Comparison of ENCODE assay signal across 21 mouse cellular contexts in genomic region chrX:83746301-83747008, GRCm38 (mm10).
DNase-seq lines count a peak whose midpoint lies in the region; ATAC-seq lines count a peak whose summit lies in the region.
"Had no signal": no experiment of that assay in that cellular context is flagged by ENCODE, and none has a peak within 500 bp of the region (broad histone marks: within the 10 kb centered on the region; RNA-seq: fewer than 3 reads in every experiment).

No protein-coding gene starts in this region.

- no peak for DNase-seq in forebrain, embryonic 11.5 days (ENCODE audit: low spot score)
- DNase-seq in forebrain, embryonic 10.5 days (ENCODE audit: extremely low spot score, low spot score) = no peak
- peak; percentile 0 for DNase-seq in left cerebral cortex, postnatal 4 days
- no peak for DNase-seq in left cerebral cortex, adult 8-10 months (ENCODE audit: low spot score in 2 of 2)
- DNase-seq in Muller cell, postnatal 12 days (ENCODE audit: inconsistent ontology term) = peak; percentile 56
- no peak for DNase-seq in kidney, adult 11 months
- DNase-seq in kidney, adult 9 months = no peak
- DNase-seq: adrenal gland, adult 8-10 months; cerebellum, adult 11 months; cerebellum, postnatal 36 days; gastrocnemius, adult 2 months; kidney, postnatal 14 days; liver, embryonic 13.5 days; spleen, adult 18-20 months; thymus, adult 2 months had no signal

- no peak overlapping the region for H3K27ac ChIP-seq in forebrain, embryonic 11.5 days (ENCODE audit: low read depth, low read length)
- no peak overlapping the region for H3K27ac ChIP-seq in forebrain, embryonic 10.5 days
- H3K27ac ChIP-seq in forebrain, embryonic 15.5 days (replicated peaks) = no peak overlapping the region
- H3K27ac ChIP-seq: embryonic facial prominence, embryonic 13.5 days; gastrocnemius, adult 2 months; intestine, embryonic 15.5 days; liver, embryonic 13.5 days; neural tube, embryonic 12.5 days; stomach, embryonic 15.5 days had no signal

- no peaks in the 10 kb centered on the region for H3K27me3 ChIP-seq in forebrain, embryonic 11.5 days (ENCODE audit: control insufficient read depth, insufficient read depth, low read length)
- H3K27me3 ChIP-seq in forebrain, embryonic 10.5 days (ENCODE audit: poor library complexity, severe bottlenecking) = no peaks in the 10 kb centered on the region
- no peaks in the 10 kb centered on the region for H3K27me3 ChIP-seq in forebrain, embryonic 15.5 days
- H3K27me3 ChIP-seq: embryonic facial prominence, embryonic 13.5 days; heart, embryonic 12.5 days; intestine, embryonic 15.5 days; liver, embryonic 13.5 days; neural tube, embryonic 12.5 days; stomach, embryonic 15.5 days had no signal

- H3K4me1 ChIP-seq in forebrain, embryonic 11.5 days (replicated peaks; ENCODE audit: control insufficient read depth, insufficient read depth, low read length) = no peaks in the 10 kb centered on the region
- no peaks in the 10 kb centered on the region; the same call in 1 of the 2 replicates for H3K4me1 ChIP-seq in forebrain, embryonic 10.5 days
- no peaks in the 10 kb centered on the region for H3K4me1 ChIP-seq in forebrain, embryonic 15.5 days
- H3K4me1 ChIP-seq: embryonic facial prominence, embryonic 13.5 days; heart, embryonic 12.5 days; intestine, embryonic 15.5 days; liver, embryonic 13.5 days; neural tube, embryonic 12.5 days; stomach, embryonic 15.5 days had no signal

- ATAC-seq in forebrain, embryonic 11.5 days (replicated peaks; ENCODE audit: low FRiP score) = 0 out of 2 replicates have a peak, but pooled peaks have one; percentile 60
- ATAC-seq in forebrain, embryonic 15.5 days (replicated peaks) = peak; percentile 90
- ATAC-seq: intestine, embryonic 15.5 days had no signal

- no peak overlapping the region for H3K4me2 ChIP-seq in forebrain, embryonic 11.5 days (ENCODE audit: low read depth, low read length, severe bottlenecking)
- H3K4me2 ChIP-seq in forebrain, embryonic 15.5 days (replicated peaks) = no peak overlapping the region
- H3K4me2 ChIP-seq: embryonic facial prominence, embryonic 13.5 days; heart, embryonic 12.5 days; intestine, embryonic 15.5 days; liver, embryonic 13.5 days; neural tube, embryonic 12.5 days; stomach, embryonic 15.5 days had no signal

- H3K9ac ChIP-seq in forebrain, embryonic 11.5 days (ENCODE audit: low read length) = no peak overlapping the region
- no peak overlapping the region for H3K9ac ChIP-seq in forebrain, embryonic 15.5 days (replicated peaks)
- H3K9ac ChIP-seq: embryonic facial prominence, embryonic 13.5 days; heart, embryonic 12.5 days; intestine, embryonic 15.5 days; liver, embryonic 13.5 days; neural tube, embryonic 12.5 days; stomach, embryonic 15.5 days had no signal

- no peaks in the 10 kb centered on the region for H3K36me3 ChIP-seq in forebrain, embryonic 11.5 days (ENCODE audit: control insufficient read depth, insufficient read depth, low read length)
- no peaks in the 10 kb centered on the region for H3K36me3 ChIP-seq in forebrain, embryonic 10.5 days (replicated peaks)
- H3K36me3 ChIP-seq in forebrain, embryonic 15.5 days = no peaks in the 10 kb centered on the region
- H3K36me3 ChIP-seq: embryonic facial prominence, embryonic 13.5 days; heart, embryonic 12.5 days; intestine, embryonic 15.5 days; liver, embryonic 13.5 days; neural tube, embryonic 12.5 days; stomach, embryonic 15.5 days had no signal

- intact Hi-C loops in left cerebral cortex, postnatal 4 days (cut with DNase I) = loop anchor here (10.0 kb wide), 1 partner anchor 932 kb away; no protein-coding TSS in a partner anchor

- no peak overlapping the region for H3K4me3 ChIP-seq in forebrain, embryonic 11.5 days (ENCODE audit: low read depth, low read length)
- no peak overlapping the region for H3K4me3 ChIP-seq in forebrain, embryonic 10.5 days
- no peak overlapping the region for H3K4me3 ChIP-seq in forebrain, embryonic 15.5 days
- H3K4me3 ChIP-seq: embryonic facial prominence, embryonic 13.5 days; gastrocnemius, adult 2 months; heart, embryonic 12.5 days; intestine, embryonic 15.5 days; liver, embryonic 13.5 days; neural tube, embryonic 12.5 days; stomach, embryonic 15.5 days had no signal

- 33% methylated on average over 4 of the region's 4 CpGs for WGBS in forebrain, embryonic 11.5 days
- 50% methylated on average over 4 of the region's 4 CpGs for WGBS in forebrain, embryonic 10.5 days
- WGBS in forebrain, embryonic 15.5 days = 19% methylated on average over 4 of the region's 4 CpGs

- no peaks in the 10 kb centered on the region for H3K9me3 ChIP-seq in forebrain, embryonic 11.5 days (ENCODE audit: control insufficient read depth, low read length)
- no peaks in the 10 kb centered on the region for H3K9me3 ChIP-seq in forebrain, embryonic 10.5 days
- no peaks in the 10 kb centered on the region for H3K9me3 ChIP-seq in forebrain, embryonic 15.5 days
- H3K9me3 ChIP-seq: embryonic facial prominence, embryonic 13.5 days; heart, embryonic 12.5 days; intestine, embryonic 15.5 days; liver, embryonic 13.5 days; neural tube, embryonic 12.5 days; stomach, embryonic 15.5 days had no signal

Comparison
In these comparisons a context has a peak if more than half of its experiments do, and no peak if none do; other contexts are left out.
1. DNase-seq: peak in left cerebral cortex, postnatal 4 days (single experiment) and Muller cell, postnatal 12 days (single experiment); none in forebrain, embryonic 11.5 days (single experiment), forebrain, embryonic 10.5 days (single experiment), left cerebral cortex, adult 8-10 months (0 of 2), kidney, adult 11 months (single experiment) and kidney, adult 9 months (single experiment).